Mouse (Mus musculus): ENCODE results near the gene Limch1. TPM values are rescaled to one million over a fixed set of nuclear protein-coding genes. Genes with fewer than 3 reads are reported as not detected.

Gene Limch1
- polyA plus RNA-seq, 1 experiment from 2014 or later, result 41.5 TPM

GRCm38 (mm10) chr5:67057803-67058202 is 312.2 kb downstream of the Limch1 start:
- no peaks in the 10 kb centered on the region for H3K4me1 ChIP-seq
- H3K9ac ChIP-seq (replicated peaks), result no peak overlapping the region
- H3K27ac ChIP-seq (replicated peaks), result no peak overlapping the region
- H3K36me3 ChIP-seq, result peaks cover 7% of the 10 kb centered on the region; the same call in 1 of the 2 replicates
- WGBS, result 85% methylated on average over 6 of the region's 6 CpGs
- no peaks in the 10 kb centered on the region for H3K9me3 ChIP-seq
- no peak overlapping the region for H3K4me3 ChIP-seq
- no peaks in the 10 kb centered on the region for H3K27me3 ChIP-seq
- H3K4me2 ChIP-seq (replicated peaks), result no peak overlapping the region
- ATAC-seq (ENCODE audit: low FRiP score, low read depth), result no peak

GRCm38 (mm10) chr5:67060519-67060918 is 314.9 kb downstream of the Limch1 start:
- no peaks in the 10 kb centered on the region for H3K9me3 ChIP-seq
- no peak for ATAC-seq (ENCODE audit: low FRiP score, low read depth)

GRCm38 (mm10) chr5:67063596-67063995 is 318.0 kb downstream of the Limch1 start:
- H3K36me3 ChIP-seq, result no peaks in the 10 kb centered on the region
- H3K27me3 ChIP-seq, result no peaks in the 10 kb centered on the region
- H3K4me3 ChIP-seq, result no peak overlapping the region
- no peak overlapping the region for H3K27ac ChIP-seq (replicated peaks)
- no peak overlapping the region for H3K4me2 ChIP-seq (replicated peaks)
- no peak for ATAC-seq (ENCODE audit: low FRiP score, low read depth)
- H3K9me3 ChIP-seq, result no peaks in the 10 kb centered on the region
- H3K4me1 ChIP-seq, result no peaks in the 10 kb centered on the region
- H3K9ac ChIP-seq (replicated peaks), result no peak overlapping the region
- WGBS, result 88% methylated on average over 9 of the region's 9 CpGs

More at GRCm38 (mm10) chr5:67060519-67060918, 314.9 kb downstream of the Limch1 start:
- H3K4me3 ChIP-seq, result no peak overlapping the region
- no peaks in the 10 kb centered on the region for H3K4me1 ChIP-seq
- no peaks in the 10 kb centered on the region for H3K36me3 ChIP-seq
- no peak overlapping the region for H3K27ac ChIP-seq (replicated peaks)
- no peak overlapping the region for H3K4me2 ChIP-seq (replicated peaks)
- H3K9ac ChIP-seq (replicated peaks), result no peak overlapping the region
- WGBS, result 80% methylated on average over 2 of the region's 4 CpGs
- H3K27me3 ChIP-seq, result no peaks in the 10 kb centered on the region

- Histone ChIP-seq H3K27ac (replicated peaks) (no peak overlapping the region), H3K9ac (replicated peaks) (no peak overlapping the region), H3K4me2 (replicated peaks) (no peak overlapping the region), H3K9me3 (no peaks in the 10 kb centered on the region), H3K4me3 (no peak overlapping the region), H3K4me1 (no peaks in the 10 kb centered on the region; the same call in 1 of the 2 replicates), H3K27me3 (peaks cover 15% of the 10 kb centered on the region), H3K36me3 (no peaks in the 10 kb centered on the region)
- no peak for ATAC-seq (ENCODE audit: low FRiP score, low read depth)
- WGBS, result 34% methylated on average over 6 of the region's 6 CpGs
Measured at GRCm38 (mm10) chr5:67083117-67083516, 337.5 kb downstream of the Limch1 start.

- no peak overlapping the region for H3K4me2 ChIP-seq (replicated peaks)
- WGBS, result 77% methylated on average over 5 of the region's 5 CpGs
- H3K4me3 ChIP-seq, result no peak overlapping the region
- no peak overlapping the region for H3K9ac ChIP-seq (replicated peaks)
- no peaks in the 10 kb centered on the region for H3K9me3 ChIP-seq
- peaks cover under 1% of the 10 kb centered on the region for H3K4me1 ChIP-seq
- H3K27ac ChIP-seq (replicated peaks), result no peak overlapping the region
- peaks cover 69% of the 10 kb centered on the region for H3K27me3 ChIP-seq
- H3K36me3 ChIP-seq, result no peaks in the 10 kb centered on the region
- ATAC-seq (ENCODE audit: low FRiP score, low read depth), result no peak
Measured at GRCm38 (mm10) chr5:67090856-67091255, 345.2 kb downstream of the Limch1 start.

- Histone ChIP-seq H3K4me2 (replicated peaks) (no peak overlapping the region), H3K9me3 (no peaks in the 10 kb centered on the region), H3K27me3 (peaks cover 77% of the 10 kb centered on the region), H3K4me1 (peaks cover 8% of the 10 kb centered on the region), H3K4me3 (no peak overlapping the region), H3K27ac (replicated peaks) (no peak overlapping the region), H3K36me3 (no peaks in the 10 kb centered on the region), H3K9ac (replicated peaks) (no peak overlapping the region)
- WGBS, result 24% methylated on average over 4 of the region's 4 CpGs
- ATAC-seq (ENCODE audit: low FRiP score, low read depth), result no peak
Measured at GRCm38 (mm10) chr5:67091766-67092165, 346.1 kb downstream of the Limch1 start.

- Histone ChIP-seq H3K27me3 (peaks cover 86% of the 10 kb centered on the region), H3K4me1 (peaks cover 8% of the 10 kb centered on the region), H3K4me3 (no peak overlapping the region), H3K27ac (replicated peaks) (no peak overlapping the region), H3K36me3 (no peaks in the 10 kb centered on the region), H3K9me3 (no peaks in the 10 kb centered on the region), H3K4me2 (replicated peaks) (no peak overlapping the region), H3K9ac (replicated peaks) (no peak overlapping the region)
- 19% methylated on average over 2 of the region's 2 CpGs for WGBS
- ATAC-seq (ENCODE audit: low FRiP score, low read depth), result no peak
Measured at GRCm38 (mm10) chr5:67093991-67094390, 348.4 kb downstream of the Limch1 start.

- WGBS, result 1% methylated on average over 15 of the region's 15 CpGs
- H3K9ac ChIP-seq (replicated peaks), result no peak overlapping the region
- H3K36me3 ChIP-seq, result no peaks in the 10 kb centered on the region
- peaks cover 8% of the 10 kb centered on the region for H3K4me1 ChIP-seq
- H3K9me3 ChIP-seq, result no peaks in the 10 kb centered on the region
- peaks cover 95% of the 10 kb centered on the region for H3K27me3 ChIP-seq
- no peak overlapping the region for H3K4me2 ChIP-seq (replicated peaks)
- no peak overlapping the region for H3K27ac ChIP-seq (replicated peaks)
- no peak for ATAC-seq (ENCODE audit: low FRiP score, low read depth)
- no peak overlapping the region for H3K4me3 ChIP-seq
Measured at GRCm38 (mm10) chr5:67095153-67095552, 349.5 kb downstream of the Limch1 start.

- peak overlapping the region; percentile 36 for H3K4me3 ChIP-seq
- WGBS, result 0% methylated on average over 42 of the region's 47 CpGs
- H3K9ac ChIP-seq (replicated peaks), result peak overlapping the region; percentile 43
- peaks cover 94% of the 10 kb centered on the region for H3K27me3 ChIP-seq
- ATAC-seq (ENCODE audit: low FRiP score, low read depth), result 0 out of 2 replicates have a peak, but pooled peaks have one; percentile 18
- H3K36me3 ChIP-seq, result no peaks in the 10 kb centered on the region
- H3K9me3 ChIP-seq, result no peaks in the 10 kb centered on the region
- H3K4me1 ChIP-seq, result peaks cover 8% of the 10 kb centered on the region
- peak overlapping the region; percentile 51 for H3K4me2 ChIP-seq (replicated peaks)
- no peak overlapping the region for H3K27ac ChIP-seq (replicated peaks)
Measured at GRCm38 (mm10) chr5:67095651-67096377, 350.2 kb downstream of the Limch1 start.

GRCm38 (mm10) chr5:67096378-67096771 is 350.7 kb downstream of the Limch1 start:
- no peaks in the 10 kb centered on the region for H3K36me3 ChIP-seq
- WGBS, result under 1% methylated on average over 23 of the region's 28 CpGs
- H3K27ac ChIP-seq (replicated peaks), result no peak overlapping the region
- no peaks in the 10 kb centered on the region for H3K9me3 ChIP-seq
- H3K27me3 ChIP-seq, result peaks cover 94% of the 10 kb centered on the region
- ATAC-seq (ENCODE audit: low FRiP score, low read depth), result no peak
- H3K9ac ChIP-seq (replicated peaks), result peak overlapping the region; percentile 43
- peak overlapping the region; percentile 36 for H3K4me3 ChIP-seq
- H3K4me1 ChIP-seq, result peaks cover 8% of the 10 kb centered on the region
- peak overlapping the region; percentile 51 for H3K4me2 ChIP-seq (replicated peaks)

- Histone ChIP-seq H3K27me3 (peaks cover 94% of the 10 kb centered on the region), H3K27ac (replicated peaks) (no peak overlapping the region), H3K4me2 (replicated peaks) (no peak overlapping the region), H3K9me3 (no peaks in the 10 kb centered on the region), H3K36me3 (no peaks in the 10 kb centered on the region), H3K4me3 (no peak overlapping the region), H3K4me1 (peaks cover 12% of the 10 kb centered on the region), H3K9ac (replicated peaks) (no peak overlapping the region)
- no peak for ATAC-seq (ENCODE audit: low FRiP score, low read depth)
- WGBS, result under 1% methylated on average over 41 of the region's 41 CpGs
Measured at GRCm38 (mm10) chr5:67097106-67098050, 351.8 kb downstream of the Limch1 start.
